Mouse (Mus musculus): ENCODE measurements around the gene Nectin2.

GRCm38 (mm10) chr7:19719200-19719599 lies 31.1 kb downstream of the Nectin2 start:
- TF ChIP-seq CTCF (IDR thresholded peaks at IDR 0.05) (no peak), POLR2A (IDR thresholded peaks at IDR 0.05; ENCODE audit: insufficient read depth, low read depth, low read length) (no peak)
